Mouse (Mus musculus): ENCODE data around the gene Il17a. TPM values are rescaled to one million over a fixed set of nuclear protein-coding genes. Genes with fewer than 3 reads are reported as not detected.

Il17a gene
- polyA plus RNA-seq (2014; fragmentation: Illumina TruSeq; extraction: RNeasy Lipid Tissue Mini Kit (QIAGEN cat#74804); ENCODE audit: low read depth, low replicate concordance), result not detected

DNA sequence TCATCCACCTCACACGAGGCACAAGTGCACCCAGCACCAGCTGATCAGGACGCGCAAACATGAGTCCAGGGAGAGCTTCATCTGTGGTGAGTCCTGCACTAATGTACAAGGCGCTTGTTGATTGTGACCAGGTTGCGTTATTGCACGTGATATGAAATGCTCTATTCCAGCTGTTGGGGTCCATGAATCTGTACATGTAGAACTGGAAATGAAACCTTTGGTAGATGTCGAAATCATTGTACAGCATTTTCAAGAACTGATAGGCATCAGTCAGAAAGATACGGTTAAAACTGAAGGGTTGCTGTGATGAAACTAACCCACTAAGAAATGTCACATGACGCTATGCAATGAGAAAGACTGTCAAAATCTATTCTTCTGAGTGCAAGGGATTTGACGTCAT, at the start of gene Il17a:
Gene Il17a, plus strand, starts transcription at position 3 of the 400 bp plus-strand sequence.

Other genes with a start within 250 kb of the Il17a start
- gene Pkhd1, start 112.8 kb upstream of the Il17a start, polyA plus RNA-seq (2014; fragmentation: Illumina TruSeq; extraction: RNeasy Lipid Tissue Mini Kit (QIAGEN cat#74804); ENCODE audit: low read depth, low replicate concordance), result 0.04 TPM
- not detected for gene Il17f, start 59.7 kb downstream of the Il17a start, polyA plus RNA-seq (2014; fragmentation: Illumina TruSeq; extraction: RNeasy Lipid Tissue Mini Kit (QIAGEN cat#74804); ENCODE audit: low read depth, low replicate concordance)
- 5.4 TPM for gene Mcm3, start 89.4 kb downstream of the Il17a start, polyA plus RNA-seq (2014; fragmentation: Illumina TruSeq; extraction: RNeasy Lipid Tissue Mini Kit (QIAGEN cat#74804); ENCODE audit: low read depth, low replicate concordance)
- 22.2 TPM for gene Paqr8, start 159.7 kb downstream of the Il17a start, polyA plus RNA-seq (2014; fragmentation: Illumina TruSeq; extraction: RNeasy Lipid Tissue Mini Kit (QIAGEN cat#74804); ENCODE audit: low read depth, low replicate concordance)
- gene Efhc1, start 220.7 kb downstream of the Il17a start, polyA plus RNA-seq (2014; fragmentation: Illumina TruSeq; extraction: RNeasy Lipid Tissue Mini Kit (QIAGEN cat#74804); ENCODE audit: low read depth, low replicate concordance), result 390 TPM

All from testis, adult 10 weeks (tissue).